Mouse (Mus musculus) small intestine, adult 2 months (tissue): ENCODE results near the gene Tcp1.

ENCODE experiments used
- CTCF ChIP-seq: fragments of 200-500 bp; IDR thresholded peaks from 2 replicates; pipeline ENCODE4 v1.5.1; 2012; ENCODE audit warnings: low read depth, mild to moderate bottlenecking, control low read depth, inconsistent platforms, low read length, moderate library complexity, mixed read lengths; ENCODE audit not compliant: insufficient replicate concordance, insufficient read length; ENCODE audit errors: extremely low read depth
- POLR2A ChIP-seq: fragments of 200-500 bp; IDR thresholded peaks from 2 replicates; pipeline ENCODE4 v1.6.1; 2012; ENCODE audit warnings: low read depth, mild to moderate bottlenecking, control low read depth, inconsistent platforms, low read length, moderate library complexity

DNA sequence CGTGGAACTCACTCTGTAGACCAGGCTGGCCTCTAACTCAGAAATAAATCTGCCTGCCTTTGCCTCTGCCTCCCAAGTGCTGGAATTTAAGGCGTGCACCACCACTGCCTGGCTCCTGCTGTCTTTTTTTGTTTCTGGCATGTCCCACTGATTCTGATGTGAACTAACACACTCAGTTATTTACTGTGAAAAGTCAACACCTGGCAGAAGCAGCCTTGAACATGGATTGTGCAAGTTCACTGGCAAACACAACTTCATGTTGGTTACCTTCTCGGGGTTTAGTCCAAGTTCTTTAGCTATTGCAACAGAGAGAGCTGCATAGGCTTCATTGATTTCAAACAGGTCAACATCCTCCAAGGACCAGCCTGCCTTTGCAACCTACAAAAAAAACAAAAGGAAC, 9.5 kb downstream of the Tcp1 start:
- no peak for TF ChIP-seq CTCF
- no peak for TF ChIP-seq POLR2A
